In the genomic region with DNA sequence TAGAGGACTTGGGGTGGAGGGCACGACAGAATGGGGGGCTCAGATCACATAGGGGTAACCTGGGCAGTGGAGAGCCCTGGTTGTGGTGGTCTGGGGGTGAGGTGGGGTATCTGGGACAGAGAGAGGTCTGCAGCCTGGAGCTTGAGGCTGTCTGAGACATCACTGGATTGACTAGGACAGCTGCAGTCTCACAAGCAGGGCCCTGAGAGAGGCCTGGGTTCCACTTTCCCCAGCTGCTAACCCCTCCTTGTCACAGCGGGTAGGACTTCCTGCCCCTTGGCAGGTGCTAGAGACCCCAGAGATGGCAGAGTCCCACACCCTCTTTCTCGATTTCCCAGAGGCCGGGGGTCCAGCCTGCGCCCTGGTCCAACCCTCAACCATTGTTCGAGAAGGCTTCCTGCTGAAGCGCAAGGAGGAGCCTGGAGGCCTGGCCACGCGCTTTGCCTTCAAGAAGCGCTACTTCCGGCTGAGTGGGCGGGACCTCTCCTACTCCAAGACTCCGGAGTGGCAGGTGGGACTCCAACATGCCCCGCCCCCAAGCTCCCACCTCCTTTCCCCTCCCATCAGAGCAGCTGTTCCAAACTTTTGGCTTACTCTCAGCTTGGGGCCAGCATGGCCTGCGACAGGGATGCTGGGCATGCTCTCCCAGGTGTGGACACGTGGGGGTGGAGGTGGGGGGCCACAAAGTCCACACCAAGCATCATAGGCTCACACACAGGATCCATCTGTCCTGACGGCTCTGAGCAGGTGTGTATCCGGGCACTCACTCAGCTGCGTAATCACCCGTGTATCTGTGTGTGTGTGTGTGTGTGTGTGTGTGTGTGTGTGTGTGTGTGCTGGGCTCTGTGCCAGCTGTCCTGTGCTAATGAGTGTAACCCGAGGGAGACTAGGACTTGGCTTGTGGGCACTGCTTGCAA, we compare ENCODE assay signal across 9 mouse cellular contexts. TPM values are rescaled to one million over a fixed set of nuclear protein-coding genes. Genes with fewer than 3 reads are reported as not detected.
DNase-seq lines count a peak whose midpoint lies in the region; ATAC-seq and TF ChIP-seq lines count a peak whose summit lies in the region.
"Had no signal": no experiment of that assay in that cellular context is flagged by ENCODE, and none has a peak within 500 bp of the region (broad histone marks: within the 10 kb centered on the region; RNA-seq: fewer than 3 reads in every experiment).

No protein-coding gene starts in this region.

- H3K9ac ChIP-seq in kidney, postnatal 0 days (ENCODE audit: low read depth, low read length) = no peak overlapping the region
- no peak overlapping the region for H3K9ac ChIP-seq in hindbrain, postnatal 0 days (replicated peaks; ENCODE audit: low read length)
- H3K9ac ChIP-seq in stomach, embryonic 14.5 days (replicated peaks; ENCODE audit: low read depth, low read length) = no peak overlapping the region
- H3K9ac ChIP-seq in heart, embryonic 12.5 days = no peak overlapping the region

- WGBS in kidney, postnatal 0 days = 21% methylated on average over 21 of the region's 21 CpGs
- 24% methylated on average over 21 of the region's 21 CpGs for WGBS in hindbrain, postnatal 0 days
- 27% methylated on average over 21 of the region's 21 CpGs for WGBS in stomach, embryonic 14.5 days
- 35% methylated on average over 21 of the region's 21 CpGs for WGBS in heart, embryonic 12.5 days

- ATAC-seq in kidney, postnatal 0 days (replicated peaks; ENCODE audit: low FRiP score, low read depth) = peak; percentile 55
- peak; percentile 11 for ATAC-seq in activated CD4-positive, CD25-positive, alpha-beta regulatory T cell, adult 4 months
- ATAC-seq in hindbrain, postnatal 0 days = peak; percentile 33; the same call in 1 of the 2 replicates
- peak; percentile 20; the same call in 1 of the 2 replicates for ATAC-seq in stomach, embryonic 14.5 days (ENCODE audit: insufficient number of reproducible peaks, insufficient read depth, low FRiP score, low read depth)
- no peak for ATAC-seq in heart, embryonic 12.5 days (ENCODE audit: insufficient number of reproducible peaks, low FRiP score)

- H3K4me2 ChIP-seq in kidney, postnatal 0 days (ENCODE audit: low read length) = peak overlapping the region; percentile 21; the same call in 1 of the 2 replicates
- no peak overlapping the region for H3K4me2 ChIP-seq in hindbrain, postnatal 0 days (ENCODE audit: low read depth, low read length)
- no peak overlapping the region for H3K4me2 ChIP-seq in stomach, embryonic 14.5 days (replicated peaks; ENCODE audit: low read depth, low read length)
- no peak overlapping the region for H3K4me2 ChIP-seq in heart, embryonic 12.5 days

- TF ChIP-seq CTCF in kidney, postnatal 0 days (IDR thresholded peaks at IDR 0.05; ENCODE audit: low read depth) = no peak
- no peak for TF ChIP-seq CTCF in hindbrain, postnatal 0 days (IDR thresholded peaks at IDR 0.05; ENCODE audit: low read depth)

- H3K27me3 ChIP-seq in kidney, postnatal 0 days (ENCODE audit: insufficient read depth, low read length) = no peaks in the 10 kb centered on the region
- no peaks in the 10 kb centered on the region for H3K27me3 ChIP-seq in hindbrain, postnatal 0 days (ENCODE audit: insufficient read depth, low read length)
- no peaks in the 10 kb centered on the region for H3K27me3 ChIP-seq in stomach, embryonic 14.5 days (ENCODE audit: control insufficient read depth, insufficient read depth, low read length)
- 0 out of 2 replicates have a peak, but pooled peaks cover 18% of the 10 kb centered on the region for H3K27me3 ChIP-seq in heart, embryonic 12.5 days (replicated peaks)

- H3K9me3 ChIP-seq in kidney, postnatal 0 days (replicated peaks; ENCODE audit: low read length) = no peaks in the 10 kb centered on the region
- H3K9me3 ChIP-seq in hindbrain, postnatal 0 days (ENCODE audit: low read length) = no peaks in the 10 kb centered on the region
- H3K9me3 ChIP-seq in stomach, embryonic 14.5 days (ENCODE audit: control insufficient read depth, low read depth, low read length) = no peaks in the 10 kb centered on the region
- H3K9me3 ChIP-seq in heart, embryonic 12.5 days (replicated peaks) = no peaks in the 10 kb centered on the region

- H3K4me3 ChIP-seq in kidney, postnatal 0 days (replicated peaks; ENCODE audit: low read depth, low read length) = no peak overlapping the region
- H3K4me3 ChIP-seq in hindbrain, postnatal 0 days (ENCODE audit: low read length) = no peak overlapping the region
- no peak overlapping the region for H3K4me3 ChIP-seq in stomach, embryonic 14.5 days (ENCODE audit: low read depth, low read length)
- H3K4me3 ChIP-seq in heart, embryonic 12.5 days = no peak overlapping the region

- no peak overlapping the region for H3K27ac ChIP-seq in kidney, postnatal 0 days
- H3K27ac ChIP-seq in hindbrain, postnatal 0 days = no peak overlapping the region
- H3K27ac ChIP-seq in stomach, embryonic 14.5 days (ENCODE audit: low read length) = no peak overlapping the region
- no peak overlapping the region for H3K27ac ChIP-seq in heart, embryonic 12.5 days (ENCODE audit: poor library complexity, severe bottlenecking)

- DNase-seq in kidney, postnatal 0 days (ENCODE audit: low spot score) = peak; percentile 65
- DNase-seq in kidney, postnatal 14 days = no peak
- DNase-seq in hindbrain, postnatal 0 days (ENCODE audit: low spot score) = peak; percentile 68
- DNase-seq in adrenal gland, adult 2 months = no peak
- no peak for DNase-seq in yolk sac, embryonic 10.5 days (ENCODE audit: low spot score)

- H3K4me1 ChIP-seq in kidney, postnatal 0 days (replicated peaks; ENCODE audit: insufficient read depth, low read length) = no peaks in the 10 kb centered on the region; the same call in 1 of the 2 replicates
- peaks cover 3% of the 10 kb centered on the region; the same call in 1 of the 2 replicates for H3K4me1 ChIP-seq in hindbrain, postnatal 0 days (ENCODE audit: insufficient read depth, low read length)
- peaks cover 4% of the 10 kb centered on the region; the same call in 1 of the 2 replicates for H3K4me1 ChIP-seq in stomach, embryonic 14.5 days (ENCODE audit: control insufficient read depth, insufficient read depth, low read length)
- H3K4me1 ChIP-seq in heart, embryonic 12.5 days (replicated peaks) = peaks cover 2% of the 10 kb centered on the region; the same call in 1 of the 2 replicates

- H3K36me3 ChIP-seq in kidney, postnatal 0 days (ENCODE audit: insufficient read depth, low read length) = no peaks in the 10 kb centered on the region
- no peaks in the 10 kb centered on the region for H3K36me3 ChIP-seq in hindbrain, postnatal 0 days (ENCODE audit: insufficient read depth, low read length)
- H3K36me3 ChIP-seq in stomach, embryonic 14.5 days (ENCODE audit: control insufficient read depth, insufficient read depth, low read length) = no peaks in the 10 kb centered on the region
- H3K36me3 ChIP-seq in heart, embryonic 12.5 days = no peaks in the 10 kb centered on the region

RNA-seq across cellular contexts. Expression of a gene that starts 25.9 kb away (rescaled TPM):
- 0.36 and 0.39 TPM in 2 replicates for polyA plus RNA-seq in kidney, postnatal 0 days (2015; fragmentation: Nextera tagmentation; extraction: Ambion mirVana)
- polyA plus RNA-seq in activated CD4-positive, CD25-positive, alpha-beta regulatory T cell, adult 4 months (2017; shearing (Covaris generic)) = 10 to 100 TPM in 1 of 2 experiments, 1 to 10 TPM in 1; 7.6 to 11.4 TPM
- total RNA-seq in hindbrain, postnatal 0 days (2014; rRNA removed) = 3.9 and 8.2 TPM in 2 replicates
- 3.2 and 4.7 TPM in 2 replicates for polyA plus RNA-seq in hindbrain, postnatal 0 days (2015; fragmentation: Nextera tagmentation; extraction: Ambion mirVana)
- 0.07 and 0.18 TPM in 2 replicates for polyA plus RNA-seq in stomach, embryonic 14.5 days (2014; fragmentation: Nextera tagmentation; extraction: Ambion mirVana)
- total RNA-seq in adrenal gland, adult 2 months (2021) = 10 to 100 TPM in 1 of 2 experiments, 1 to 10 TPM in 1; 4.6 to 16.1 TPM
- polyA plus RNA-seq in adrenal gland, adult 2 months (2012; rRNA removed) = 19.0 and 19.2 TPM in 2 replicates
- polyA plus RNA-seq in heart, embryonic 12.5 days (2016; fragmentation: Nextera tagmentation; extraction: Ambion mirVana) = 0.21 TPM in 1 of 2 replicates, not detected in the other

RNA-seq across cellular contexts. Expression of a gene that starts 37.2 kb away (rescaled TPM):
- polyA plus RNA-seq in kidney, postnatal 0 days (2015; fragmentation: Nextera tagmentation; extraction: Ambion mirVana) = 3.6 and 5.5 TPM in 2 replicates
- polyA plus RNA-seq in activated CD4-positive, CD25-positive, alpha-beta regulatory T cell, adult 4 months (2017; shearing (Covaris generic)) = 10 to 100 TPM; 45.6 to 48.2 TPM
- total RNA-seq in hindbrain, postnatal 0 days (2014; rRNA removed) = 230 and 246 TPM in 2 replicates
- 51.4 and 52.9 TPM in 2 replicates for polyA plus RNA-seq in hindbrain, postnatal 0 days (2015; fragmentation: Nextera tagmentation; extraction: Ambion mirVana)
- polyA plus RNA-seq in stomach, embryonic 14.5 days (2014; fragmentation: Nextera tagmentation; extraction: Ambion mirVana) = 5.2 and 5.9 TPM in 2 replicates
- 10 to 100 TPM; 12.8 to 13.4 TPM for total RNA-seq in adrenal gland, adult 2 months (2021)
- 28.5 and 28.6 TPM in 2 replicates for polyA plus RNA-seq in adrenal gland, adult 2 months (2012; rRNA removed)
- polyA plus RNA-seq in heart, embryonic 12.5 days (2016; fragmentation: Nextera tagmentation; extraction: Ambion mirVana) = 0.24 and 0.28 TPM in 2 replicates

RNA-seq across cellular contexts. Expression of a gene that starts 40.5 kb away (rescaled TPM):
- not detected in 2 replicates for polyA plus RNA-seq in kidney, postnatal 0 days (2015; fragmentation: Nextera tagmentation; extraction: Ambion mirVana)
- not detected for polyA plus RNA-seq in activated CD4-positive, CD25-positive, alpha-beta regulatory T cell, adult 4 months (2017; shearing (Covaris generic))
- 0.21 and 0.79 TPM in 2 replicates for total RNA-seq in hindbrain, postnatal 0 days (2014; rRNA removed)
- polyA plus RNA-seq in hindbrain, postnatal 0 days (2015; fragmentation: Nextera tagmentation; extraction: Ambion mirVana) = 0.26 and 0.86 TPM in 2 replicates
- not detected in 2 replicates for polyA plus RNA-seq in stomach, embryonic 14.5 days (2014; fragmentation: Nextera tagmentation; extraction: Ambion mirVana)
- total RNA-seq in adrenal gland, adult 2 months (2021) = 1 to 10 TPM in 1 of 2 experiments, not detected in 1; 1.6 TPM
- polyA plus RNA-seq in adrenal gland, adult 2 months (2012; rRNA removed) = not detected in 2 replicates
- not detected in 2 replicates for polyA plus RNA-seq in heart, embryonic 12.5 days (2016; fragmentation: Nextera tagmentation; extraction: Ambion mirVana)
- total RNA-seq: MEL had no signal

Comparison
In these comparisons a context has a peak if more than half of its experiments do, and no peak if none do; other contexts are left out.
1. DNase-seq: peak in kidney, postnatal 0 days (single experiment) and hindbrain, postnatal 0 days (single experiment); none in kidney, postnatal 14 days (single experiment), adrenal gland, adult 2 months (single experiment) and yolk sac, embryonic 10.5 days (single experiment).